Mouse (Mus musculus): ENCODE measurements around the gene Pstpip1.

The Pstpip1 gene

GRCm38 (mm10) chr9:56152482-56153007 lies 62.8 kb downstream of the Pstpip1 start:
- no peak for DNase-seq

GRCm38 (mm10) chr9:56154572-56154971 lies 64.8 kb downstream of the Pstpip1 start:
- no peak for DNase-seq

- no peak for DNase-seq
Observed at GRCm38 (mm10) chr9:56158077-56158476, 68.3 kb downstream of the Pstpip1 start.

GRCm38 (mm10) chr9:56159456-56159855 lies 69.7 kb downstream of the Pstpip1 start:
- no peak for DNase-seq

GRCm38 (mm10) chr9:56160341-56161141 lies 70.8 kb downstream of the Pstpip1 start:
- peak; percentile 97 for DNase-seq

- DNase-seq = no peak
Observed at GRCm38 (mm10) chr9:56165377-56165776, 75.6 kb downstream of the Pstpip1 start, which contains the start of gene Tspan3. Tspan3 (minus strand) TSS chr9:56165477.

- peak; percentile 23 for DNase-seq
Observed at GRCm38 (mm10) chr9:56166161-56166560, 76.4 kb downstream of the Pstpip1 start.

GRCm38 (mm10) chr9:56167690-56168089 lies 77.9 kb downstream of the Pstpip1 start:
- DNase-seq = no peak

- no peak for DNase-seq
Observed at GRCm38 (mm10) chr9:56175316-56175715, 85.6 kb downstream of the Pstpip1 start.

GRCm38 (mm10) chr9:56177354-56177753 lies 87.6 kb downstream of the Pstpip1 start:
- no peak for DNase-seq

All from embryo, embryonic 11 days (tissue).